Mouse (Mus musculus) adrenal gland, postnatal 36 days (tissue): ENCODE results near the gene Sec23a. TPM values are rescaled to one million over a fixed set of nuclear protein-coding genes. Genes with fewer than 3 reads are reported as not detected.
"Not testable (repeated sequence)": the region's sequence is repeated elsewhere in the genome, so short reads cannot be mapped to it uniquely, and the experiment has no call there.

Source experiments
- DNase-seq, 2 experiments: peaks; one replicate each; pipeline ENCODE4 v3.0.0; 2021; ENCODE audit warnings: mixed read lengths in 1 of 2
- total RNA-seq, 2 experiments: library from RNA; stranded (reverse); gene quantifications; 2 replicates each; pipeline ENCODE4 v1.2.3; 2021

Sec23a gene
- total RNA-seq, 2 experiments from 2014 or later = 40.3 to 51.1 TPM

DNA sequence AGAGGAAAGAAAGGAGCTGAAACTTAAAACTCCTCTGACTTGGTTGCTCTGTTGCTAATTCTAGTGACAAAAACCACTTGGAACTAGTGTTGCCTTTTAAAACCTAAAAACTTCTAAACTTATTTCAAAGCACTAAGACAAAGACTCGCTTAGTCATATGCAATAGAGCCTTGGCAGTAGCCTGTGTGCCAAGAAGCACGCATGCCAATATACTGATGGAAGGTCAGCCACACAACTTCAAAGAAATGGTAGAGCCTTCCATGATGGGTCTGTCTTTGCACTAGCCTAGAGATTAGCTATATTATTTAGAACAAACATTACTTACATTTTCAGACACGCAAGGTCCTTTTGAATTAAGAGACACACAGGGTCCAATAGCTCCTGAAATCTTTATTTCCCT, 26.1 kb downstream of the Sec23a start:
- peak; percentile 23 to 52 for DNase-seq

GRCm38 (mm10) chr12:58981178-58981661, 30.6 kb downstream of the Sec23a start:
- DNase-seq = not testable (repeated sequence)

- peak; percentile 11 to 20 for DNase-seq
Observed at GRCm38 (mm10) chr12:58976966-58977365, 34.9 kb downstream of the Sec23a start.

- DNase-seq = peak; percentile 12 to 16
Observed at GRCm38 (mm10) chr12:58964583-58964982, 47.2 kb downstream of the Sec23a start.

GRCm38 (mm10) chr12:58960844-58961243, 51.0 kb downstream of the Sec23a start:
- DNase-seq = no peak

- DNase-seq = no peak
Observed at GRCm38 (mm10) chr12:58956624-58957023, 55.2 kb downstream of the Sec23a start.

DNA sequence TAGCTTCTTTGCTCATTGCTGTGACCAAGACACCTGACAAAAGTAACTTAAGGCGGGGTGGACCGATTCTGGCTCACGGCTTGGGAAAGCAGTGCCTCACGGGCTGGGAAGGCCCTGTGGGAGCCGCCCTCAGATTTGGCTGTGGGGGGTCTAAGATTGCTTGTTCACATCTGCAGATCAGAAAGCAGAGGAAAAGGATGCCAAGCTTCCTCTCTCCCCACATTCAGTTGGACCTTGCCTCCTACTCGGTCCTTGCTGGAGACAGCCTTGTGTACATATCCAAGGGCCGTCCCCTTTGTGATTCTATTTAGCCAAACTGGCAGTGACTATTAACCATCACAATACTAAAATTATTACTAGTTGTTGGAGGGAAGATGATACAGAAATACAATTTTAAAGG, 55.7 kb downstream of the Sec23a start:
- DNase-seq = no peak

DNA sequence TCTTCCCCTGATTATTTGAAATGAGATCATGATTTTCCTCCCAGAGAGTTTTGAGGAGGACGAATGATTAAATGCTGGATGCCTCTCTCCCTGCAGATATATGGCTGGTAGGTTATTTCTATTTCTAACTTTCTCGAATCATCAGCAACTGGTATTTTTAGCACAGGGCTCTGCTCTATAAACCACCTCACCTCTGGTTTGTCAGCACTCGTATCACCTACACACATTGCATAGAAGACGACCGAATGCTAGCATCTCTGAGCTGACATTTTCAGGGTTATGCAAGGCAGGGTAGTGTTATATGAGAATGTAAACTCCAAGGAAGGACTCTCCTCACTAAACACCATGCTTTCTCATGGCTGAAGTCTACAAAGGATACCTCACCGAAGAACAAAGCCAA, 63.9 kb downstream of the Sec23a start:
- DNase-seq = no peak

DNA sequence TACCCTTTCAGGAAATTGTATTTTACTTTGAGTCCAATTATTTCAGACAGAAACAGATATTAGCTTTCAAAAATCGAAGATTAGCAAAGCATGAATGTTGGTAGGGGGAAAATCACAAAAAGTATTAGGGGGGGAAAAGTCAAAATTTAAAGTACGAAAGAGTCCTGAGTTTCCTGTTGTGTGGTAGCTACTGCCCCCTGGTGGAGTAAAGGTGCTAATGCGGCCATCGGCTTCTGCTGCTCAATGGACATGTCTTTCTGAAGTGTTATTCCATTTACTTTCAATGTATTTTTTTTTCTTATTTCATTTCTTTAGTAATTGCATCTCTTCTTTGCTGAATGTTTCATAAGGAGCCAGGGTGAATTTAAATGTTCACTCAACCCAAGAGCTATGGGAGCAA, 64.6 kb downstream of the Sec23a start:
- peak; percentile 49 to 67 for DNase-seq

DNA sequence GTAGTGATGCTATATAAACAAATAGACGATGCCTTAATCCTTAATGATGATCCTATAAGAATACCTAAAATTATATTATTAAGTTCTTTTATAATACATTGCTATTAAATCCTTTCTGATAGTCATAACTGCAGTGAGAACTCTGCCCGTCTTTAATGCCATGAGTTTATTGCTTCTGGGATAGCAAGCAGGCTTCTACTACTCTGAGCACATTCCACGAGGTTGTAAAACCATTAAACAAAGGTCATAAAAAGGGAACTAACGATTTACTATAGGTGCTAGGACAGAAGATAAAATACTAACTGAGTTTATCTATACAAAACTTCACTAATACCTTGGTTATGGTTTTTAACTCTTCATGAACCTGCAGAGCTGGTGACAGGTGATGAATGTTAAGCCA, 69.3 kb downstream of the Sec23a start:
- DNase-seq = no peak

- DNase-seq = no peak
Observed at GRCm38 (mm10) chr12:58934580-58934979, 77.2 kb downstream of the Sec23a start.

- DNase-seq = no peak
Observed at GRCm38 (mm10) chr12:58924996-58925395, 86.8 kb downstream of the Sec23a start.

GRCm38 (mm10) chr12:58924025-58924424, 87.8 kb downstream of the Sec23a start:
- DNase-seq = peak; percentile 31 to 34

DNA sequence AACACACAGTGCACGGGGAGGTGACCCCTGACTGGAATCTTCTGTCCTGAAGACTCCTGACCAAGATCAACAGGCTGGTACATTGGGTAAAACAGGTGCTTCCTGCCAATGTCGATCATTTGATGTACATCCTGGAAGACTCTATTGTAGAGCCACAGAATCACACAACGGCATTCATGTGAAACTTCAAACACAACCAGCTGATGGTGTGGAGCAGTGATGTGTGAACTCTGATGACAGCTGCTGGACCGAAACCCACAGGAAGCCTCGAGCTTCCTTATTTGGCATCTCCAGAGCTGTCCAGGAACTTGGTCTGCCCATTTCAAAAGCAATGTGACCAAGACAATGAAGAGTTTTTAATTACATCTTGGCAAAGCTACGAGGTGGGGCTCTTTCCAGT, 91.0 kb downstream of the Sec23a start:
- DNase-seq = no peak

- DNase-seq = no peak
Observed at GRCm38 (mm10) chr12:58919516-58919915, 92.3 kb downstream of the Sec23a start.

- no peak for DNase-seq
Observed at GRCm38 (mm10) chr12:58909826-58910225, 102.0 kb downstream of the Sec23a start.

Other genes with a start within 250 kb of the Sec23a start
- gene Gemin2, start 1.4 kb upstream of the Sec23a start, total RNA-seq = 1 to 10 TPM; 8.0 to 9.8 TPM
- 100 to 1,000 TPM in 1 of 2 experiments, 10 to 100 TPM in 1; 90.7 to 112 TPM for gene Trappc6b, start 49.5 kb upstream of the Sec23a start, total RNA-seq
- gene Pnn, start 54.9 kb upstream of the Sec23a start, total RNA-seq = 10 to 100 TPM; 40.4 to 45.5 TPM
- gene Mia2, start 83.8 kb upstream of the Sec23a start, total RNA-seq = 100 to 1,000 TPM; 107 to 159 TPM
- gene Fbxo33, start 207.7 kb upstream of the Sec23a start, total RNA-seq = 10 to 100 TPM; 39.8 to 49.4 TPM